Mouse (Mus musculus): ENCODE results near the gene Zdhhc18.
A peak's percentile ranks its signal among the peaks of the same experiment; 100 is the strongest.

DNA sequence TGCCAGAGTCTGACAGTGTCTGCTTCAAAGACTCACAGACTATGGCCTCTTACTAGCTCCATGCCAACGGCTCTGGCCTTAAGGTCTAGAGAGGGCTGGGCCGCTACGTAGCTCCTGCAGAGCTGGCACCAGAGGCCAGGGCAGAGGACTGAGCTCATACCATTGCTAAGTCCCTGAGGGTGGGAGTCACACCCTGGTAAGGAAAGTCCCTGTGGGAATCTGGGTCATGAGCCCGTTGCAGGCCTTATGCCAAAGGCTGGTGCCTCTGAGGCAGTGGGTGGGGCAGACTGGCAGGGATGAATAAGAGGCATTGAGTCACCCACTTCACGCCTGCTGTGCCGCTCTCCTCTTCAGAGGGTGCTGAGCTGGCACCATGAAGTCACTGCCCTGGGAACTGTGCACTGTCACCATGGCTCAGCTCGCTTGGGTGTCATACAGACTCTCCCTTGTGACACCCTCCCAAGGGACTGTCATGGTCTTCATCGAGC lies 35.6 kb downstream of the Zdhhc18 start:
- TF ChIP-seq CTCF (IDR thresholded peaks at IDR 0.05), result no peak
- TF ChIP-seq EP300 (IDR thresholded peaks at IDR 0.05), result peak; percentile 80
